Mouse (Mus musculus) E14TG2a.4 (cell line): ENCODE measurements around the gene 1700028J19Rik.
"Not testable (repeated sequence)": the region's sequence is repeated elsewhere in the genome, so short reads cannot be mapped to it uniquely, and the experiment has no call there.

Experiments
- H3K27me3 ChIP-seq: 2 replicates; pipeline ENCODE4 v1.6.1; 2014; ENCODE audit warnings: low read length, control low read depth; ENCODE audit not compliant: insufficient read depth
- H3K36me3 ChIP-seq: 2 replicates; pipeline ENCODE4 v1.6.1; 2014; ENCODE audit warnings: low read length, control low read depth; ENCODE audit not compliant: insufficient read depth
- H3K4me1 ChIP-seq: replicated peaks from 2 replicates; pipeline ENCODE4 v1.6.1; 2014; ENCODE audit warnings: low read depth, low read length, control low read depth
- H3K4me3 ChIP-seq: replicated peaks from 2 replicates; pipeline ENCODE4 v1.5.1; 2014; ENCODE audit warnings: mild to moderate bottlenecking, low read length
- H3K9me3 ChIP-seq: 2 replicates; pipeline ENCODE4 v1.6.1; 2014; ENCODE audit warnings: low read length, control low read depth
- CTCF ChIP-seq: conservative IDR thresholded peaks from 2 replicates; pipeline ENCODE4 v1.5.1; 2014; ENCODE audit warnings: low read length
- NANOG ChIP-seq: IDR thresholded peaks from 2 replicates; pipeline ENCODE4 v1.6.1; 2014; ENCODE audit warnings: borderline replicate concordance, low read length, mixed read lengths
- POU5F1 ChIP-seq: IDR thresholded peaks from 2 replicates; pipeline ENCODE4 v1.6.1; 2014; ENCODE audit warnings: low read length, borderline replicate concordance

Gene 1700028J19Rik

GRCm38 (mm10) chr7:44241163-44241562, 5.3 kb downstream of the 1700028J19Rik start:
- TF ChIP-seq POU5F1 (no peak), NANOG (no peak), CTCF (no peak)
- H3K4me3 ChIP-seq = no peak overlapping the region
- 0 out of 2 replicates have a peak, but pooled peaks cover 3% of the 10 kb centered on the region for H3K36me3 ChIP-seq

DNA sequence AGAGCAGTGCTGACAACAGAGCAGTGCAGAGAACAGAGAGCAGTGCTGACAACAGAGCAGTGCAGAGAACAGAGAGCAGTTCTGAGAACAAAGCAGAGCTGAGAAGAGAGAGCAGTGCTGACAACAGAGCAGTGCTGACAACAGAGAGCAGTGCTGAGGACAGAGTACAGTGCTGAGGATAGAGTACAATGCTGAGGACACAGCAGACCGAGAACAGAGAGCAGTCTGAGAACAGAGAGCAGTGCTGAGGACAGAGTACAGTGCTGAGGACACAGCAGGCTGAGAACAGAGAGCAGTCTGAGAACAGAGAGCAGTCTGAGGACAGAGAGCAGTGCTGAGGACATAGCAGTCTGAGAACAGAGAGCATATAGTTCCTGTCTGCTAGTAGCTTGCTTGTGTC, 5.8 kb downstream of the 1700028J19Rik start:
- 0 out of 2 replicates have a peak, but pooled peaks cover 3% of the 10 kb centered on the region for H3K36me3 ChIP-seq

More at GRCm38 (mm10) chr7:44241163-44241562, 5.3 kb downstream of the 1700028J19Rik start:
- no peaks in the 10 kb centered on the region for H3K27me3 ChIP-seq
- peaks cover 15% of the 10 kb centered on the region for H3K4me1 ChIP-seq
- peaks cover 30% of the 10 kb centered on the region for H3K9me3 ChIP-seq

GRCm38 (mm10) chr7:44239913-44240312, 6.6 kb downstream of the 1700028J19Rik start:
- Histone ChIP-seq H3K27me3 (no peaks in the 10 kb centered on the region), H3K4me1 (peaks cover 14% of the 10 kb centered on the region), H3K4me3 (no peak overlapping the region), H3K36me3 (0 out of 2 replicates have a peak, but pooled peaks cover 3% of the 10 kb centered on the region), H3K9me3 (peaks cover 30% of the 10 kb centered on the region)
- no peak for TF ChIP-seq NANOG
- no peak for TF ChIP-seq POU5F1
- TF ChIP-seq CTCF = no peak

More for the DNA sequence above, 5.8 kb downstream of the 1700028J19Rik start:
- Histone ChIP-seq H3K9me3 (peaks cover 30% of the 10 kb centered on the region), H3K4me1 (peaks cover 19% of the 10 kb centered on the region), H3K4me3 (no peak overlapping the region), H3K27me3 (no peaks in the 10 kb centered on the region)
- TF ChIP-seq CTCF (no peak), NANOG (no peak), POU5F1 (no peak)

DNA sequence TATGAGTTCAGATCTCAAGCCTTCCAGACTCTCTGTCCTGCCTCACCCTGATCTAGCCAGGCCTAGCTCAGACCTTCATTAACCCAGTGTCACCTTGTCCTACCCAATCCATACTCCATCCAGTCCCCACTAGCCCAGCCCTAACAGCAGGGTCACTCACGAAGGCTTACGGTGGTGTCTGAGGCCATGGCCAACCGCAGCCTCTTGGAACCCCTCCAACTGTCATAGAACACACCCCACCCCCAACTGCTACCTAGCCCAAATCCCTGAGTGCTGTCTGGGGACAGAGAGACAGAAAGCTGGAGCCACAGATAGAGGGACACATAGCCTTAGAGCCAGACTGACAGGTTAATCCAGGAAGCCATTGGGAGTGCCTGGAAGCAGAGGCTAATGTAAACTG, 10.6 kb downstream of the 1700028J19Rik start, which contains the start of gene Gm36864:
Gene Gm36864 (plus strand): TSS at position 269 of the 400 bp plus-strand sequence.
- H3K36me3 ChIP-seq = no peaks in the 10 kb centered on the region
- H3K4me3 ChIP-seq = no peak within 1 kb of the TSS
- TF ChIP-seq CTCF (no peak), POU5F1 (no peak), NANOG (no peak)
- peaks cover 13% of the 10 kb centered on the region for H3K9me3 ChIP-seq
- 0 out of 2 replicates have a peak, but pooled peaks cover 2% of the 10 kb centered on the region for H3K27me3 ChIP-seq
- H3K4me1 ChIP-seq = peaks cover 14% of the 10 kb centered on the region

DNA sequence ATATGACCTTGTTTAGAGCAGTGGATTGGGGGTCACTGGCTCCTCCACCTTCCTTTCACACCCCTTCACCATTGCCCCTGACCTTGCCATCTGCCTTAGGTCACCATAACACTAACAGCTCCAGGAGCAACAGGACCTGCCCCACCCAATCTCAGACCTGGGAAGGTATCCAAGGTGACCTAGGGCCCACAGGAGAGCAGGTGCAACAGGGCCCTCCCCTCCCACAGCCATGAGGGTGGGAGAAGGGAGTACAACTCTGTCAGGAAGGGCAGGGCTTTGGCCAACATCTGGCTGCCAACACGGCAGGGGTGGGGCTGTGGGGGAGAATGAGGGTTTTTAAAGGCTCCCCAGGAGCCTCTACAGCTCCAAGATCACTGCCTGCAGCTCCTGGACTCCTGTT, 21.4 kb downstream of the 1700028J19Rik start, which contains the start of gene Klk1:
Gene Klk1 (plus strand): TSS at position 285 of the 400 bp plus-strand sequence.
- no peak within 1 kb of the TSS for H3K4me3 ChIP-seq
- H3K9me3 ChIP-seq = peaks cover 25% of the 10 kb centered on the region
- 0 out of 2 replicates have a peak, but pooled peaks cover 2% of the 10 kb centered on the region for H3K27me3 ChIP-seq
- H3K4me1 ChIP-seq = peaks cover 49% of the 10 kb centered on the region
- H3K36me3 ChIP-seq = no peaks in the 10 kb centered on the region
- TF ChIP-seq NANOG = 0 out of 2 replicates have a peak, but pooled peaks have one; percentile 11
- TF ChIP-seq CTCF = no peak
- no peak for TF ChIP-seq POU5F1

- not testable (repeated sequence) for H3K36me3 ChIP-seq, H3K4me3 ChIP-seq
- H3K9me3 ChIP-seq = peaks cover 14% of the 10 kb centered on the region
- H3K27me3 ChIP-seq = peaks cover 15% of the 10 kb centered on the region
- H3K4me1 ChIP-seq = peaks cover 46% of the 10 kb centered on the region
Observed at GRCm38 (mm10) chr7:44222335-44222734, 24.2 kb downstream of the 1700028J19Rik start.

- not testable (repeated sequence) for H3K4me3 ChIP-seq, H3K9me3 ChIP-seq, H3K36me3 ChIP-seq
- peaks cover 44% of the 10 kb centered on the region for H3K4me1 ChIP-seq
- H3K27me3 ChIP-seq = peaks cover 20% of the 10 kb centered on the region
Observed at GRCm38 (mm10) chr7:44221601-44222000, 24.9 kb downstream of the 1700028J19Rik start.

GRCm38 (mm10) chr7:44215645-44216044, 30.9 kb downstream of the 1700028J19Rik start, which contains the start of gene Klk1b5:
Klk1b5 (plus strand) TSS chr7:44215945.
- Histone ChIP-seq H3K4me3 (no peak within 1 kb of the TSS), H3K27me3 (peaks cover 23% of the 10 kb centered on the region)
- no peak for TF ChIP-seq NANOG
- no peak for TF ChIP-seq POU5F1
- TF ChIP-seq CTCF = no peak

GRCm38 (mm10) chr7:44208307-44208706, 38.2 kb downstream of the 1700028J19Rik start:
- TF ChIP-seq NANOG (no peak), CTCF (no peak), POU5F1 (no peak)
- Histone ChIP-seq H3K27me3 (peaks cover 12% of the 10 kb centered on the region), H3K4me1 (no peaks in the 10 kb centered on the region), H3K36me3 (no peaks in the 10 kb centered on the region), H3K4me3 (no peak overlapping the region), H3K9me3 (no peaks in the 10 kb centered on the region)

More at GRCm38 (mm10) chr7:44215645-44216044, 30.9 kb downstream of the 1700028J19Rik start, which contains the start of gene Klk1b5:
- no peaks in the 10 kb centered on the region for H3K36me3 ChIP-seq
- H3K4me1 ChIP-seq = no peaks in the 10 kb centered on the region
- H3K9me3 ChIP-seq = no peaks in the 10 kb centered on the region

DNA sequence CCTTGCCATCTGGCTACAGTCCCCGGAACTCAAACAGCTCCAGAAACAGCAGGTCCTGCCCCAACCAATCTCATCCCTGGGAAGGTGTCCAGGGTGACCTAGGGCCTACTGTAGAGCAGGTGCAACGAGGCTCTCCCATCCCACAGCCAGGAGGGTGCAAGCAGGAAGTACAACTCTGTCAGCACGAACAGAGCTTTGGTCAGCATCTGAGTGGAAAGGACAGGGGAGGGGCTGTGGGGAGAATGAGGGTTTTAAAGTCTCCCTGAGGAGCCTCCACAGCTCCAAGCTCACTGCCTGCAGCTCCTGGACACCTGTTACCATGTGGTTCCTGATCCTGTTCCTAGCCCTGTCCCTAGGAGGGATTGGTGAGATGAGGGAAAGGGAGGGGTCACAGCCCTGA, 39.4 kb downstream of the 1700028J19Rik start, which contains the start of gene Klk1b4:
Gene Klk1b4 (plus strand): TSS at position 301 of the 400 bp plus-strand sequence.
- H3K36me3 ChIP-seq, H3K4me3 ChIP-seq, H3K4me1 ChIP-seq, H3K9me3 ChIP-seq: not testable (repeated sequence)
- peaks cover 12% of the 10 kb centered on the region for H3K27me3 ChIP-seq
